Mouse (Mus musculus) frontal cortex, postnatal 36 days (tissue): ENCODE results near the gene Ppp6r1.
"Not testable (repeated sequence)": the region's sequence is repeated elsewhere in the genome, so short reads cannot be mapped to it uniquely, and the experiment has no call there.

Source experiments
- DNase-seq, 2 experiments: peaks; one replicate each; pipeline ENCODE4 v3.0.0; 2022; ENCODE audit warnings: low spot score in 2 of 2

Gene Ppp6r1

GRCm38 (mm10) chr7:4613740-4614403 lies 44.9 kb downstream of the Ppp6r1 start:
- DNase-seq: no peak

DNA sequence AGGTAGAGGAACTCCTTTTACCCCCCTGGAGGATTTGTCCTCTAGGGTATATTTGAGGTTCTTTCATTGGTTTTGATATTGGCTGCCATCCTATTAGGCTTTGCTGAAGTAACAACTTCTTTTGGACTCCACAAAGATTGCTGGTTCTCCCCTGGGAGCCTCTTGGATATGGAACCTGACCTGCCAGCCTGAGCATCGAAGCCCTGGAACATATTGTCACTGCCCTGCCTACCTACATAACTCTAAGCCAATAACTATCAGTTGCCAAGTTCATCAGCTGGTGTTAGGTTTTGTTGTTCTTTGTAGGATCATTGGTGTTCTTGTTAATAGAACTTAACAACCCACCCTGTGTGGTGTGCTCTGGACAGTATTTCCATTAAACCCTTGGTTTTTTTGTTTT lies 45.9 kb downstream of the Ppp6r1 start:
- DNase-seq: no peak

- no peak for DNase-seq
Measured at GRCm38 (mm10) chr7:4612386-4612785, 46.4 kb downstream of the Ppp6r1 start.

DNA sequence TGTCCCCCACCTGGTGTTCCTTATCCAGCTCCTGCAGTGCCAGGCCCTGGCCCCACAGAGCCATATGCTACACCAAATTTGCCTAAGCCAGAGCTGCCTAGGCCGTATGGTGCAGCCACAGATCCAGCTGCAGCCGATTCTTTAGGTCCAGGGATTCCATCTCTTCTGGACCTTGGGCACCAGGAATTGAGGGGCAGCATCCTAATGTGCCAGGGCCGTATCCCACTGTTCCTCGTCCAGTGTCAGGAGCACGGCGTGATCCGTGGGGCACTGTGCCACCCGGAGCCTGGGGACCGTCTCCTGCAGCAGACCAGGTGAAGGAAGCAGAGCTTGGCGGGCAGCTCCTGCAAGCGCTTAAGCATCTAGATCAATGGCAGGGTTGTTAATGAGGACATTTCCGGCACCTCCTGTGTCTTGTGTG lies 46.9 kb downstream of the Ppp6r1 start:
- no peak for DNase-seq

DNA sequence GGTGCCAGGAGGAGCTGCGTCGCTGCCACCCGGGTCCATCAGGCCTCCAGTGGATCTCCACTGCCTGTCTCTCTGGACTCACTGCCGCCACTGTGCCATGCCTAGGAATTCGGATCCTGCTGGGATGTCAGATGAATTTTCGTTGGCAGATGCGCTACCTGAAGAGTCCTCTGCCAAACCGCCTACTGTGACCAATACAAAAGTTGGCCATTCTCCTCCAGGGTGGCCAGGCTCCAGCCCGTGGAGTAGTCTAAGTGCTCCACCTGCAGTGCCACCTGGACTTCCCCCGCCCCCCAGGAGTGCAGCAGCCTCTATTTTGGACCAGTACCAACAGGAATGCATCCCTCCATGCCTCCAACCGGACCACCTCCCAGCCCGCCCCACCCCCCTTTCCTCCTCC lies 47.3 kb downstream of the Ppp6r1 start:
- no peak for DNase-seq

DNA sequence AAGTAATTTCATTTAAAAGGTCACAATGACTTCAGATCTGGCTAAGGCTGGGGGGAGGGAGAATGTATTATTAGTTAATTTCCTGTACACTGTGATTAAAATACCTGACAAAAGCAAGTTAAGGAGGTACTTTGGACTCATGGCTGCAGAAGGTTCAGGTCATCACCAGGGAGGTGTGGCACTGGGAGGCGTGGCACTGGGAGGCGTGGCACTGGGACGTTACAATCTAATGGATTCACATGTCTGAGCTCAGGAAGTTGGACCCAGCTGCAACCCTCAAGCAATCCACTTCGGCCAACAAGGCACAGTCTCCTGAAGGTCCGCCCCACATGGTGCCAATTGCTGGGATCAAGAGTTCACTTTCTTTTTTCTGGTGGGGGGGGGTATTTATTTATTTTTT lies 50.8 kb downstream of the Ppp6r1 start:
- DNase-seq: no peak

DNA sequence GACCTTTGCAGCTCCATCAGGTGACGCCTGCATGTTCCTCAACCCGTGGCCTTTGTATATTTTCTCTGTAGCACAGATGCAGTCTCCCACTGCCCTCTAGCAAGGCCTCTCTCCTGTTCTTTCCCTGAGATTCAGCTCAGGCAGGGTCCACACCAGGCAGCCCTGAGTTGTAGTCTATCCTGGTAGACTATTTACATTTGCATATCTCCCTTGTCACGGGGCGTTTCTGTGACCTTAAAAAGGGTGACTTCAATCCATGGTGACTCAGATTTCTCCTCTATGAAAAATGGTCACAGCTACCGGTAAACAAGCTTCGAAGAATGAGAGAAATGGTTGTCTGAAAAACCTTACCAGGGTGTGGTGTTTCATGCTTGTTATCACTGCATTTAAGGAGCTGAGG lies 54.9 kb downstream of the Ppp6r1 start, which contains the start of gene Ptprh:
TSS of gene Ptprh (minus strand) at position 169 of the 400 bp plus-strand sequence.
- DNase-seq: no peak

GRCm38 (mm10) chr7:4602969-4603368 lies 55.9 kb downstream of the Ppp6r1 start:
- DNase-seq: no peak

- DNase-seq: not testable (repeated sequence)
Measured at GRCm38 (mm10) chr7:4597046-4597445, 61.8 kb downstream of the Ppp6r1 start.
